Mouse (Mus musculus): ENCODE results near the gene Lats1. TPM values are rescaled to one million over a fixed set of nuclear protein-coding genes. Genes with fewer than 3 reads are reported as not detected.
A peak's percentile ranks its signal among the peaks of the same experiment; 100 is the strongest.

Lats1 gene
- total RNA-seq (2021) = 10 to 100 TPM; 12.1 to 12.9 TPM
- long read RNA-seq, experiment 1, full-length matches to known transcripts = 1 of 17 reads
- long read RNA-seq, experiment 1, partial matches to known transcripts = 15 of 17 reads
- long read RNA-seq, experiment 1, other reads (novel, unspliced or antisense) = 1 of 17 reads
- long read RNA-seq, experiment 2, partial matches to known transcripts = 7 of 8 reads
- long read RNA-seq, experiment 2, other reads (novel, unspliced or antisense) = 1 of 8 reads

DNA sequence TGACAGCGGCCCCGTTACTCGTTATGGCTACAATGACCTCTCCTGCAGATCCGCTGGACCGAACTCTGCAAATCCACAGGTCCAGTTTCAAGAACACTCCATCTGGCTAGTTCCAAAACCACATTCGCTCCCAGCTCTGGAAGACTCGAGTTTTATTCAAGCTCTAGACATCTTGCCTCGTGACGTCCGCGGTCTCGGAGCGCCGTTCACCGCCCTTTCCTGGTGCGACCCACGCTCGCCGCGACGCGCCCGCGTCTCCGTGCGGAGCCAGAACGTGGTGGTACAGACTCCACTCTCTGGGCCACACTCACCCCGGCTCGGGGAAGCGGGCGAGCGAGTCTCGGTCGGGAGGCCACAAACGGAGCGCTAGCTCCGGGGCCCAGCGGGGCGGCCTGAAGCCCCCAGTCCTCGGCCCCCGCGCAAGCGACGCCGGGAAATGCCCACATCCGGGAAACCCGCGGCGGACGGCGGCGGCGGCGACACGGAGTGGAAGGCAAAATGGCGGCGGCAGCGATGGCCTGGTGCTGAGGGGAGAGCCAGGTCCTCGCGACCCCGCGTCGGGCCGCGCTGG lies at the start of gene Lats1, which contains the start of gene Pcmt1:
Gene Lats1, plus strand, starts transcription at position 484 of the 571 bp plus-strand sequence.
Gene Pcmt1, minus strand, starts transcription at position 406 of the 571 bp plus-strand sequence.
- peak; percentile 90 for DNase-seq
- intact Hi-C loops (cut with DNase I; ENCODE audit: low total_unique reads) = no loop called here

GRCm38 (mm10) chr10:7640366-7640765 lies 40.6 kb upstream of the Lats1 start:
- DNase-seq = no peak
- intact Hi-C loops (cut with DNase I; ENCODE audit: low total_unique reads) = no loop called here

DNA sequence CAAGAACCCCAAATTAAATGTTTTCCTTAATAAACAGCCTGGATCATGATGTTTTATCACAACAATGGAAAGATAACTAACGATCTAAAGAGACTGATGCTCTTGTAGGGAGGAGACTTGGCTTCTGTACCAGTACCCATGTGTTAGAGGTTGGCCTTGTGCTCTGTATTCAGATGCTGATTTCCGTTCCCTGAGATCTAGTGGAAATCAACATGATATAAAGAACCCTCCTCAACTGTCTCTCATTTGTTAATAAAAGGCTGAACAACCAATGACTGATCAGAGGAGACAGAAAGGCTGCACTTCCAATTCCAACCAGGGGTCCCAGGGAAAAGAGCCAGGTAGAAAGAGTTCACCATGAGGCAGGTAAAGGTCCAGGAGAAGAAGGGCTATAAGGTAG lies 35.1 kb upstream of the Lats1 start:
- intact Hi-C loops (cut with DNase I; ENCODE audit: low total_unique reads) = no loop called here
- no peak for DNase-seq

GRCm38 (mm10) chr10:7649059-7649458 lies 32.0 kb upstream of the Lats1 start:
- intact Hi-C loops (cut with DNase I; ENCODE audit: low total_unique reads) = no loop called here
- no peak for DNase-seq

GRCm38 (mm10) chr10:7651057-7651456 lies 30.0 kb upstream of the Lats1 start:
- intact Hi-C loops (cut with DNase I; ENCODE audit: low total_unique reads) = no loop called here
- no peak for DNase-seq

DNA sequence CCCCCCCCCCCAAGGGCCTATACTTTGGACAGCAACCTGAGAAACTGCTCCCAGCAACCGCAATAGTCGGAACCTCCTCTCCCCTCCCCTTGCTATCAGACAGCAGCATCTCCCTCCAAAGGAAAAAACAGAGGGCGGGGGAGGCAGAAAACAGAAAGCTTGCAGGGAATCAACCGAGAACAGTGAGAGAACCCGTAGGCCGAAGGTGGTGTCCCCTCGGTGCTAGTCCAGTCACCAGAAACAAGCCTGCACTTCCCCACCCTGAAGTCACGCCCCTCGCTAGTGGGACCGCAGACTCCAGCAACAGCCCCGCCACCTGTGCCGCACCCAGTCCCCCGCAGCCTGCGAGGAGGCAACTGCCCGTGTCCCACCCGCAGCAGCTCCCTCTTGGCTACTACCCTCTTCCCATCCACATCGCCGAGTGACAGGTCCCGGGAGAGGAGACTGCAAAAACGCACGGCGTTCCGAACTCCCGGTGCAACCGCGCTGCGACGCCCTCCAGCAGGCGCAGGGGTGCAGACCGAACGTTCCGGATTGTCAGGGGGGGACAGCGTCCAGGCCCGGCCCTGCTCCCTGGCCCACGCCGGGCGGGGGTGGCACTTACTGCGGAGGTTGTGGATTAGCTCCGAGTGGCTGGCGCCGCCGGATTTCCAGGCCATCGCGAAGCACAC lies 18.4 kb upstream of the Lats1 start:
- DNase-seq = no peak
- intact Hi-C loops (cut with DNase I; ENCODE audit: low total_unique reads) = no loop called here

DNA sequence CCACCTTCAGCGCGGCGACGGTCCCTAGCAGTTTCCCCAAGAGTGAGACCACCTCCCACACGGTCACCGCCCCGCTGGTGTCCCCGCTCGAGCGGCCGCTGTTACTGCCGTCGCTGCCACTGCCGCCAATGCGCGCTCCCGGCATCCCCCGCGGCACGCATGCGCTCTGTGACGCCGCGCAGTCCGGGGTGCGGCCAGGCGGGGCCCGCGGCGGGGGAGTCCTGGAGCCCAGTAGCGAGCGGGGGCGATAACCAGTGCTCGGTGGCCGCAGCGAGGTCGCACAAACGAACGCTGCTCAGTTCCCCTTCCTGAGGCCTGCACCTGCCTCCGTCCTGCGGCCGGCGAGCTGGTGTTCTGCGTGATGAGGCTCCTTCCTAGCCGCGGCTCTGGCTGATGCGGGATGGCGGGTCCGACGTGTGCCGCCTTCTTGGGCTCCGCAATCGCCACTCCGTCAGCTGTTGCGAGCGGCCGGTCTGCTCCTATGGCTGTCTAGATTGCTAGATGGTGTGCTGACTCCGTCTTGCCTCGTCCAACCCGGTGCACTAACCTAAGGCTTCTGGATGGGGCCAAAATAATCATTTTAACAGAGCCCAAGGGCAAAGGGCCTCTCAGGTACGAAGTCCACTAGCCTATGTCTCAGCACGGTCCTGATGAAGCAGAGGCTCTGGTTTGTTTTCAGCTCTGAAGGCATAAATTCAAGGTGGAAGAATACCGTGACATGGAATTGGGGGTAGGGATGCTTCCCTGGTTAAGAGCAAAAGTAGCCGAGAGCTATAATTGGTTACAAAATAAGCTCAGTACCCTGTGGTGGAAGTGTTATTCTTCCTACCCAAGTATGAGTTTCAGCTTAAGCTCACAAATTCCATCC lies 17.6 kb upstream of the Lats1 start:
- intact Hi-C loops (cut with DNase I; ENCODE audit: low total_unique reads) = no loop called here

GRCm38 (mm10) chr10:7664027-7664526 lies 16.9 kb upstream of the Lats1 start:
- intact Hi-C loops (cut with DNase I; ENCODE audit: low total_unique reads) = no loop called here
- DNase-seq = no peak

More for the DNA sequence above, 17.6 kb upstream of the Lats1 start:
- DNase-seq = peak; percentile 93

- no peak for DNase-seq
- intact Hi-C loops (cut with DNase I; ENCODE audit: low total_unique reads) = no loop called here
Observed at GRCm38 (mm10) chr10:7664889-7665288, 16.1 kb upstream of the Lats1 start.

- intact Hi-C loops (cut with DNase I; ENCODE audit: low total_unique reads) = no loop called here
- peak; percentile 89 for DNase-seq
Observed at GRCm38 (mm10) chr10:7667342-7667802, 13.6 kb upstream of the Lats1 start, which contains the start of gene Nup43. Nup43 (plus strand) TSS chr10:7667503.

DNA sequence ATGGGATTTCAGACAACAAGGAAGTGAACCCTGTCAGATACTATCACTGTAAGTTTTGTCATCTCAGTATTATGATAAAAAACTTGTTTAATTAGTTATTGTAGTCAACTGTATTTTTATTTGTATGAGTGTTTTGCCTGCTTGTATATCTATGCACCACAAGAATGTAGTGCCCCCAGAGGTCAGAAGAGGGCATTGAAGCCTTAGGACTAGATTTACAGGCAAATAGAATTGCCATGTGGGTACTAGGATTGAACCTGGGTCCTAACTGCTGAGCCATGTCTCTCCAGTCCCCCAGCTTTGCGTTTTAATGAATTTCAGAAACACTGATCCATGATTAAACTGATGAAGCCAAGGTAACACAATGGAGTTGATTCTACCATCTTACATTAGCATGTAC lies 7.3 kb upstream of the Lats1 start:
- intact Hi-C loops (cut with DNase I; ENCODE audit: low total_unique reads) = no loop called here
- no peak for DNase-seq

- intact Hi-C loops (cut with DNase I; ENCODE audit: low total_unique reads) = no loop called here
- peak; percentile 86 for DNase-seq
Observed at GRCm38 (mm10) chr10:7681343-7682025, 470 bp downstream of the Lats1 start.

GRCm38 (mm10) chr10:7682249-7682648 lies 1.2 kb downstream of the Lats1 start:
- DNase-seq = no peak
- intact Hi-C loops (cut with DNase I; ENCODE audit: low total_unique reads) = no loop called here

DNA sequence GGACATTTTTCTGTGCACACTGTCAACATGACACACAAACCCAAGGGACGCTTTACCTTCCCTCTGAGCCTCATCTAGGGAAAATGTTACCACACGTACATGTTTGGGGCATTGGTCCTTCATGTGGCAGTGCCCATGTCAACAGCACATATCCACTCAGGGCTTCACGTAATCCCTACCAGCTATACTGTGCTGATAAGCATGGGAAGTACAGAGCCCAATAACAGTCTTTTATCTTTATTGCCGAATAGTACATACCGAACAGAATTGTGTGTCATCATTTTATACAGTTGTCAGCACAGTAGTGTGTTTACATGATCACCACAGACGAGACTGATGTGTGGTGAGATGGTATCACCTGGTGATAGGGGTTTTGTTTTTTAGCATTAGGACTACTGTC lies 5.9 kb downstream of the Lats1 start:
- intact Hi-C loops (cut with DNase I; ENCODE audit: low total_unique reads) = no loop called here
- no peak for DNase-seq

GRCm38 (mm10) chr10:7695286-7695685 lies 14.3 kb downstream of the Lats1 start:
- intact Hi-C loops (cut with DNase I; ENCODE audit: low total_unique reads) = no loop called here
- no peak for DNase-seq

DNA sequence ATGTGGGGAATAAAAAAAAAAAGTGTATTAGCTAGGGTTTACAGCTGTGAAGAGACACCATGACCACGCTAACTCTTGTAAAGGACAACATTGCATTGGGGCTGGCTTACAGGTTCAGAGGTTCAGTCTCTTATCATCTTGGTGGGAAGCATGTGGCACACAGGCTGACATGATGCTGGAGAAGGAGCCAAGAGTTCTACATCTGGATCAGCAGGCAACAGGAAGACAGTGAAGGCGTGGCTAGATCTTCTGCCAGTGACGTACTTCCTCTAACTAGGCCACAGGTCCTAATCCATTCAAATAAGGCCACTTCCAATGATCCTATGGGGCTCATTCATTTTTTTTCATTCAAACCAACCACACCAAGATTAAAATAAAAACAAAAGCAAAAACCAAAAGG lies 19.1 kb downstream of the Lats1 start:
- no peak for DNase-seq

DNA sequence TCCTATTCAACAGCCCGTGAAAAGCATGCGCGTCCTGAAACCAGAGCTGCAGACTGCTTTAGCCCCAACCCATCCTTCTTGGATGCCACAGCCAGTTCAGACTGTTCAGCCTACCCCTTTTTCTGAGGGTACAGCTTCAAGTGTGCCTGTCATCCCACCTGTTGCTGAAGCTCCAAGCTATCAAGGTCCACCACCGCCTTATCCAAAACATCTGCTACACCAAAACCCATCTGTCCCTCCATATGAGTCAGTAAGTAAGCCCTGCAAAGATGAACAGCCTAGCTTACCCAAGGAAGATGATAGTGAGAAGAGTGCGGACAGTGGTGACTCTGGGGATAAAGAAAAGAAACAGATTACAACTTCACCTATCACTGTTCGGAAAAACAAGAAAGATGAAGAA lies 21.6 kb downstream of the Lats1 start:
- DNase-seq = no peak
- intact Hi-C loops (cut with DNase I; ENCODE audit: low total_unique reads) = no loop called here

More for the DNA sequence above, 19.1 kb downstream of the Lats1 start:
- intact Hi-C loops (cut with DNase I; ENCODE audit: low total_unique reads) = no loop called here

DNA sequence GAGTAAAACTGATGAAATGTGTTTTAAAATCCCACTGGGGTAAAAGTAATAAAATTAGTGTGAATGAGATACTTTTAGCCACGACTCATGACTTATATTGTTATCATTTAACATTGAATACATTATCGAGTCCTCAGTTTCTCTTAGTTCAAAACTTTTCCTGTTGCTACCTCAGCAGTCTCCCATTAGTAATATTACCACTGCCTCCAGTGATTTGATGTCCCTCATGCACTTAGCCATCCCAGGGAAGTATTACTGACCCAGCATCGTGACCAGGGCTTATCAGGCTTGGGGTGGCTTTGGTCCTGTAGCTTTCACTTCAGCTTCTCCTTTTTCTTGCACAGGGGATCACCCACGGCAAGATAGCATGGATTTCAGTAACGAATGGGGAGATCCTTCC lies 29.1 kb downstream of the Lats1 start:
- intact Hi-C loops (cut with DNase I; ENCODE audit: low total_unique reads) = no loop called here

GRCm38 (mm10) chr10:7712506-7712905 lies 31.5 kb downstream of the Lats1 start:
- DNase-seq = no peak
- intact Hi-C loops (cut with DNase I; ENCODE audit: low total_unique reads) = no loop called here

More for the DNA sequence above, 29.1 kb downstream of the Lats1 start:
- DNase-seq = no peak

Measured in gastrocnemius, postnatal 14 days (tissue).